In the genomic region with DNA sequence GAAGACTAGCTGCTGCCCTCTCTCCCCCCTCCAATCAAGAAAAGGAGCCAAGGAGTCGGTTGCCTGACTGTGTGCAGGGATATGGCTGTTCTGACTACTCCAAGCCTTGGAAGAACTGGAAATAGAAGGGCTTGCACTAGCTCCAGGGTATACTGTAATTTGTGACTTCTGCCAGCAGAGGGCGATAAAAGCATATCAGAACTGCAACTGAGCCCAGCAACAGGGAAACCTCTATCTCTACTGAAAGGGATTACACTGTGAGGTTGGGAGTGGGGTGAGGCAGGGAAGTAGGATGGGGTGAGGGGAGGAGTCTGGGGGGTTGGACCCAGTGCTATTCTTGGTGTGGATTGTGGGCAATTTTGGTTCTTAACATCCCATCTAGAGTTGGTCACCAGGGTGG, we compare ENCODE assay signal across 9 mouse cellular contexts. TPM values are rescaled to one million over a fixed set of nuclear protein-coding genes. Genes with fewer than 3 reads are reported as not detected.
DNase-seq lines count a peak whose midpoint lies in the region; ATAC-seq and TF ChIP-seq lines count a peak whose summit lies in the region.
"Had no signal": no experiment of that assay in that cellular context is flagged by ENCODE, and none has a peak within 500 bp of the region (broad histone marks: within the 10 kb centered on the region; RNA-seq: fewer than 3 reads in every experiment).

No protein-coding gene starts in this region.

- no peak for TF ChIP-seq POLR2A in brain, embryonic 14.5 days (IDR thresholded peaks at IDR 0.05; ENCODE audit: borderline replicate concordance, extremely low read depth, insufficient read depth, insufficient read length, poor library complexity, severe bottlenecking)
- no peak for TF ChIP-seq POLR2A in thymus, adult 2 months (IDR thresholded peaks at IDR 0.05; ENCODE audit: control insufficient read depth, extremely low read depth, insufficient read depth, low read length, poor library complexity)

- peaks cover 31% of the 10 kb centered on the region for H3K27me3 ChIP-seq in forebrain, embryonic 10.5 days (ENCODE audit: poor library complexity, severe bottlenecking)
- peaks cover 16% of the 10 kb centered on the region; the same call in 1 of the 2 replicates for H3K27me3 ChIP-seq in heart, postnatal 0 days (ENCODE audit: control insufficient read depth, insufficient read depth, low read length)
- H3K27me3 ChIP-seq in liver, embryonic 14.5 days (ENCODE audit: control insufficient read depth, insufficient read depth, low read length) = peaks cover 6% of the 10 kb centered on the region; the same call in 1 of the 2 replicates
- 0 out of 2 replicates have a peak, but pooled peaks cover 2% of the 10 kb centered on the region for H3K27me3 ChIP-seq in neural tube, embryonic 14.5 days (ENCODE audit: control insufficient read depth, insufficient read depth, low read length)
- no peaks in the 10 kb centered on the region for H3K27me3 ChIP-seq in thymus, adult 2 months (ENCODE audit: control insufficient read depth, insufficient read depth, low read length)

- no peak overlapping the region for H3K4me2 ChIP-seq in heart, postnatal 0 days (ENCODE audit: low read depth, low read length)
- H3K4me2 ChIP-seq in liver, embryonic 14.5 days (ENCODE audit: low read depth) = no peak overlapping the region
- H3K4me2 ChIP-seq in neural tube, embryonic 14.5 days (ENCODE audit: low read depth, low read length) = no peak overlapping the region
- H3K4me2 ChIP-seq: heart, embryonic 13.5 days had no signal

- H3K9me3 ChIP-seq in ES-E14 (ENCODE audit: control insufficient read depth, insufficient read depth, low read depth, low read length) = no peaks in the 10 kb centered on the region
- no peaks in the 10 kb centered on the region for H3K9me3 ChIP-seq in forebrain, embryonic 10.5 days
- H3K9me3 ChIP-seq in heart, postnatal 0 days (replicated peaks; ENCODE audit: control insufficient read depth, low read length) = no peaks in the 10 kb centered on the region
- H3K9me3 ChIP-seq in liver, embryonic 14.5 days (ENCODE audit: control insufficient read depth, low read length) = no peaks in the 10 kb centered on the region
- H3K9me3 ChIP-seq in neural tube, embryonic 14.5 days (ENCODE audit: control insufficient read depth, low read length) = no peaks in the 10 kb centered on the region
- H3K9me3 ChIP-seq: heart, embryonic 13.5 days had no signal

- H3K4me1 ChIP-seq in ES-E14 (ENCODE audit: control insufficient read depth in 2 of 2, insufficient read depth in 2 of 2, low read length in 2 of 2, poor library complexity in 1 of 2) = no peaks in the 10 kb centered on the region
- H3K4me1 ChIP-seq in forebrain, embryonic 10.5 days = peaks cover 22% of the 10 kb centered on the region
- H3K4me1 ChIP-seq in heart, postnatal 0 days (ENCODE audit: control insufficient read depth, insufficient read depth) = no peaks in the 10 kb centered on the region
- H3K4me1 ChIP-seq in liver, embryonic 14.5 days (replicated peaks; ENCODE audit: control insufficient read depth in 2 of 2, insufficient read depth in 2 of 2, low read length in 1 of 2) = no peaks in the 10 kb centered on the region
- no peaks in the 10 kb centered on the region for H3K4me1 ChIP-seq in neural tube, embryonic 14.5 days (ENCODE audit: control insufficient read depth, insufficient read depth, low read length)
- peaks cover 9% of the 10 kb centered on the region for H3K4me1 ChIP-seq in thymus, adult 2 months (replicated peaks; ENCODE audit: control insufficient read depth, insufficient read depth, low read length)

- in situ Hi-C loops in ES-E14 (cut with MboI; ENCODE audit: low sequenced_read_pairs in 2 of 2, unreplicated experiment in 2 of 2) = no loop called here

- no peak overlapping the region for H3K4me3 ChIP-seq in ES-E14 (ENCODE audit: insufficient read depth in 1 of 2, low read depth in 1 of 2, low read length in 2 of 2, poor library complexity in 1 of 2, severe bottlenecking in 1 of 2)
- no peak overlapping the region for H3K4me3 ChIP-seq in forebrain, embryonic 10.5 days
- H3K4me3 ChIP-seq in heart, postnatal 0 days (ENCODE audit: low read depth, low read length) = no peak overlapping the region
- H3K4me3 ChIP-seq in liver, embryonic 14.5 days (ENCODE audit: insufficient read depth in 1 of 2, low read depth in 2 of 2, low read length in 2 of 2) = no peak overlapping the region
- H3K4me3 ChIP-seq in neural tube, embryonic 14.5 days (ENCODE audit: low read depth, low read length) = no peak overlapping the region
- H3K4me3 ChIP-seq in thymus, adult 2 months (ENCODE audit: control insufficient read depth, insufficient read depth, low read length) = no peak overlapping the region
- H3K4me3 ChIP-seq: heart, embryonic 13.5 days had no signal

- TF ChIP-seq EP300 in heart, postnatal 0 days (IDR thresholded peaks at IDR 0.05; ENCODE audit: low read depth) = no peak
- no peak for TF ChIP-seq EP300 in liver, embryonic 14.5 days (IDR thresholded peaks at IDR 0.05; ENCODE audit: low read depth)

- 4% methylated on average over 2 of the region's 2 CpGs for WGBS in forebrain, embryonic 10.5 days
- 4% methylated on average over 2 of the region's 2 CpGs for WGBS in heart, postnatal 0 days
- WGBS in liver, embryonic 14.5 days (ENCODE audit: insufficient replicate concordance) = 2% methylated on average over 2 of the region's 2 CpGs
- WGBS in neural tube, embryonic 14.5 days = 4% methylated on average over 2 of the region's 2 CpGs
- 0% methylated on average over 2 of the region's 2 CpGs for WGBS in thymus, adult 2 months

- TF ChIP-seq CTCF in brain, embryonic 14.5 days (IDR thresholded peaks at IDR 0.05; ENCODE audit: borderline replicate concordance, extremely low read depth, insufficient read depth, insufficient read length) = peak; percentile 82; the same call in 1 of the 2 replicates
- TF ChIP-seq CTCF in heart, postnatal 0 days (IDR thresholded peaks at IDR 0.05; ENCODE audit: low read depth) = peak; percentile 84
- TF ChIP-seq CTCF in liver, embryonic 14.5 days (IDR thresholded peaks at IDR 0.05; ENCODE audit: low read depth) = peak; percentile 85
- TF ChIP-seq CTCF in thymus, adult 2 months (IDR thresholded peaks at IDR 0.05; ENCODE audit: borderline replicate concordance, control insufficient read depth, extremely low read depth, insufficient read depth, low read length, poor library complexity) = no peak

- H3K27ac ChIP-seq in ES-E14 (ENCODE audit: insufficient read depth, low read depth, low read length, poor library complexity, severe bottlenecking) = no peak overlapping the region
- no peak overlapping the region for H3K27ac ChIP-seq in forebrain, embryonic 10.5 days
- H3K27ac ChIP-seq in heart, postnatal 0 days (ENCODE audit: low read depth) = no peak overlapping the region
- no peak overlapping the region for H3K27ac ChIP-seq in liver, embryonic 14.5 days
- no peak overlapping the region for H3K27ac ChIP-seq in neural tube, embryonic 14.5 days (ENCODE audit: low read depth, low read length)
- no peak overlapping the region for H3K27ac ChIP-seq in thymus, adult 2 months (ENCODE audit: control insufficient read depth, insufficient read depth, low read length)
- H3K27ac ChIP-seq: heart, embryonic 13.5 days had no signal

- no peaks in the 10 kb centered on the region for H3K36me3 ChIP-seq in ES-E14 (ENCODE audit: control insufficient read depth, insufficient read depth, low read length, poor library complexity, severe bottlenecking)
- H3K36me3 ChIP-seq in forebrain, embryonic 10.5 days (replicated peaks) = no peaks in the 10 kb centered on the region
- H3K36me3 ChIP-seq in heart, postnatal 0 days (replicated peaks; ENCODE audit: control insufficient read depth, insufficient read depth, low read length) = no peaks in the 10 kb centered on the region
- no peaks in the 10 kb centered on the region for H3K36me3 ChIP-seq in liver, embryonic 14.5 days (replicated peaks; ENCODE audit: control insufficient read depth, insufficient read depth, low read depth)
- H3K36me3 ChIP-seq in neural tube, embryonic 14.5 days (ENCODE audit: control insufficient read depth, insufficient read depth, low read length) = no peaks in the 10 kb centered on the region
- H3K36me3 ChIP-seq in thymus, adult 2 months (ENCODE audit: control insufficient read depth, insufficient read depth, low read length) = no peaks in the 10 kb centered on the region
- H3K36me3 ChIP-seq: heart, embryonic 13.5 days had no signal

- DNase-seq in ES-E14 (ENCODE audit: low read depth, low spot score) = peak; percentile 75
- DNase-seq in brain, embryonic 14.5 days (ENCODE audit: low read depth) = peak; percentile 88
- peak; percentile 80 for DNase-seq in forebrain, embryonic 10.5 days (ENCODE audit: extremely low spot score, low spot score)
- peak; percentile 53 for DNase-seq in heart, postnatal 0 days (ENCODE audit: low spot score)
- peak; percentile 67 to 82 for DNase-seq in kidney, postnatal 36 days
- peak; percentile 17 to 30 (median 30) for DNase-seq in liver, embryonic 14.5 days (ENCODE audit: low read depth in 3 of 3, low spot score in 3 of 3)
- DNase-seq in thymus, adult 2 months = peak; percentile 75

- ATAC-seq in heart, postnatal 0 days (ENCODE audit: insufficient read depth, low read depth) = peak; percentile 64; the same call in 1 of the 2 replicates
- ATAC-seq in liver, embryonic 14.5 days (ENCODE audit: insufficient read depth) = no peak
- ATAC-seq in neural tube, embryonic 14.5 days (ENCODE audit: low read depth) = peak; percentile 73

- no peak overlapping the region for H3K9ac ChIP-seq in ES-E14 (ENCODE audit: insufficient read depth, low read depth, low read length, poor library complexity, severe bottlenecking)
- H3K9ac ChIP-seq in heart, postnatal 0 days (replicated peaks; ENCODE audit: low read depth, low read length) = no peak overlapping the region
- no peak overlapping the region for H3K9ac ChIP-seq in liver, embryonic 14.5 days (replicated peaks)
- H3K9ac ChIP-seq in neural tube, embryonic 14.5 days (replicated peaks; ENCODE audit: low read depth, low read length) = no peak overlapping the region
- H3K9ac ChIP-seq: heart, embryonic 13.5 days had no signal

RNA-seq across cellular contexts. Expression of a gene that starts 9.8 kb away (rescaled TPM):
- not detected in 2 replicates for total RNA-seq in ES-E14 (2012; rRNA removed)
- 0.08 TPM in 1 of 2 replicates, not detected in the other for polyA plus RNA-seq in brain, embryonic 14.5 days (2012; rRNA removed)
- not detected in 2 replicates for polyA plus RNA-seq in forebrain, embryonic 10.5 days (2016; fragmentation: Nextera tagmentation; extraction: Ambion mirVana)
- total RNA-seq in heart, postnatal 0 days (2014; rRNA removed; ENCODE audit: low replicate concordance) = not detected in 2 replicates
- not detected in 2 replicates for polyA plus RNA-seq in heart, postnatal 0 days (2015; fragmentation: Nextera tagmentation; extraction: Ambion mirVana)
- not detected in 2 replicates for polyA plus RNA-seq in liver, embryonic 14.5 days (2012; rRNA removed)
- polyA plus RNA-seq in liver, embryonic 14.5 days (2014; fragmentation: Nextera tagmentation; extraction: Ambion mirVana) = not detected in 2 replicates
- 0.07 TPM in 1 of 2 replicates, not detected in the other for polyA plus RNA-seq in neural tube, embryonic 14.5 days (2014; fragmentation: Nextera tagmentation; extraction: Ambion mirVana)
- 0.13 TPM in 1 of 2 replicates, not detected in the other for polyA plus RNA-seq in thymus, adult 2 months (2012; rRNA removed)

RNA-seq across cellular contexts. Expression of a gene that starts 57.6 kb away (rescaled TPM):
- not detected in 2 replicates for total RNA-seq in ES-E14 (2012; rRNA removed)
- polyA plus RNA-seq in brain, embryonic 14.5 days (2012; rRNA removed) = 0.04 TPM in 1 of 2 replicates, not detected in the other
- not detected in 2 replicates for polyA plus RNA-seq in forebrain, embryonic 10.5 days (2016; fragmentation: Nextera tagmentation; extraction: Ambion mirVana)
- not detected in 2 replicates for total RNA-seq in heart, postnatal 0 days (2014; rRNA removed; ENCODE audit: low replicate concordance)
- polyA plus RNA-seq in heart, postnatal 0 days (2015; fragmentation: Nextera tagmentation; extraction: Ambion mirVana) = not detected in 2 replicates
- 0.03 TPM in 1 of 2 replicates, not detected in the other for polyA plus RNA-seq in liver, embryonic 14.5 days (2012; rRNA removed)
- 0.09 TPM in 1 of 2 replicates, not detected in the other for polyA plus RNA-seq in liver, embryonic 14.5 days (2014; fragmentation: Nextera tagmentation; extraction: Ambion mirVana)
- 0.18 and 0.20 TPM in 2 replicates for polyA plus RNA-seq in neural tube, embryonic 14.5 days (2014; fragmentation: Nextera tagmentation; extraction: Ambion mirVana)
- polyA plus RNA-seq in thymus, adult 2 months (2012; rRNA removed) = 401 and 406 TPM in 2 replicates
- polyA plus RNA-seq: heart, embryonic 13.5 days had no signal

Comparison
In these comparisons a context has a peak if more than half of its experiments do, and no peak if none do; other contexts are left out.
1. DNase-seq: peak in every context shown above with its lines; median percentile 88 in brain, embryonic 14.5 days; 80 in forebrain, embryonic 10.5 days; 75 in ES-E14; 75 in thymus, adult 2 months; 74 in kidney, postnatal 36 days; 53 in heart, postnatal 0 days; 30 in liver, embryonic 14.5 days.
2. RNA of a gene that starts 57.6 kb away (polyA plus RNA-seq): 401 to 406 TPM in thymus, adult 2 months; 0.18 to 0.20 TPM in neural tube, embryonic 14.5 days, 0.03 to 0.09 TPM in liver, embryonic 14.5 days, not detected in forebrain, embryonic 10.5 days, 0.04 TPM in brain, embryonic 14.5 days and not detected in heart, postnatal 0 days; every median in the first group is over 100 times any median in the second.